10 mouse cellular contexts compared by ENCODE assay signal in genomic region chr2:84660253-84660652, GRCm38 (mm10). TPM values are rescaled to one million over a fixed set of nuclear protein-coding genes. Genes with fewer than 3 reads are reported as not detected.
DNase-seq lines count a peak whose midpoint lies in the region; ATAC-seq and TF ChIP-seq lines count a peak whose summit lies in the region.
"Had no signal": no experiment of that assay in that cellular context is flagged by ENCODE, and none has a peak within 500 bp of the region (broad histone marks: within the 10 kb centered on the region; RNA-seq: fewer than 3 reads in every experiment).

No protein-coding gene starts in this region.

- TF ChIP-seq EP300 in stomach, postnatal 0 days (optimal IDR thresholded peaks at IDR 0.05): no peak

- H3K36me3 ChIP-seq in liver, embryonic 16.5 days (ENCODE audit: control insufficient read depth, insufficient read depth): no peaks in the 10 kb centered on the region
- H3K36me3 ChIP-seq in stomach, postnatal 0 days (ENCODE audit: control insufficient read depth, insufficient read depth, low read length): no peaks in the 10 kb centered on the region
- H3K36me3 ChIP-seq: heart, embryonic 13.5 days had no signal

- no peak overlapping the region for H3K27ac ChIP-seq in liver, embryonic 16.5 days (ENCODE audit: low read length)
- no peak overlapping the region for H3K27ac ChIP-seq in stomach, postnatal 0 days (replicated peaks)
- H3K27ac ChIP-seq: heart, embryonic 13.5 days had no signal

- no peak overlapping the region for H3K4me2 ChIP-seq in liver, embryonic 16.5 days (ENCODE audit: low read depth, low read length)
- H3K4me2 ChIP-seq in stomach, postnatal 0 days (replicated peaks; ENCODE audit: low read depth): no peak overlapping the region
- H3K4me2 ChIP-seq: heart, embryonic 13.5 days had no signal

- 39% methylated on average over 3 of the region's 3 CpGs for WGBS in liver, embryonic 16.5 days (ENCODE audit: insufficient replicate concordance)
- 65% methylated on average over 3 of the region's 3 CpGs for WGBS in stomach, postnatal 0 days

- H3K9me3 ChIP-seq in liver, embryonic 16.5 days (replicated peaks; ENCODE audit: control insufficient read depth, low read length): no peaks in the 10 kb centered on the region
- H3K9me3 ChIP-seq in stomach, postnatal 0 days (ENCODE audit: control insufficient read depth, low read length): no peaks in the 10 kb centered on the region
- H3K9me3 ChIP-seq: heart, embryonic 13.5 days had no signal

- no peak overlapping the region for H3K9ac ChIP-seq in liver, embryonic 16.5 days (ENCODE audit: low read depth, low read length)
- H3K9ac ChIP-seq in stomach, postnatal 0 days (ENCODE audit: low read length): no peak overlapping the region
- H3K9ac ChIP-seq: heart, embryonic 13.5 days had no signal

- peak; percentile 28 to 59 for DNase-seq in adrenal gland, postnatal 36 days
- DNase-seq in adrenal gland, adult 8-10 months: no peak
- DNase-seq in right cerebral cortex, postnatal 14 days: peak; percentile 19
- DNase-seq in right cerebral cortex, postnatal 36 days (ENCODE audit: low spot score in 2 of 2): no peak
- peak; percentile 81 for DNase-seq in induced T-regulatory cell, adult 2 months (ENCODE audit: low read depth)
- peak; percentile 29 for DNase-seq in stomach, postnatal 0 days (ENCODE audit: low spot score)
- DNase-seq in cerebellum, adult 11-12 months: no peak

- H3K4me1 ChIP-seq in liver, embryonic 16.5 days (ENCODE audit: control insufficient read depth, low read depth, low read length): no peaks in the 10 kb centered on the region
- no peaks in the 10 kb centered on the region for H3K4me1 ChIP-seq in stomach, postnatal 0 days (replicated peaks; ENCODE audit: control insufficient read depth, insufficient read depth)
- H3K4me1 ChIP-seq: heart, embryonic 13.5 days had no signal

- TF ChIP-seq CTCF in stomach, postnatal 0 days (IDR thresholded peaks at IDR 0.05; ENCODE audit: low read depth): peak; percentile 82

- peak; percentile 84 for ATAC-seq in liver, embryonic 16.5 days (ENCODE audit: low read depth)
- peak; percentile 51; the same call in 1 of the 2 replicates for ATAC-seq in stomach, postnatal 0 days (ENCODE audit: low FRiP score, low TSS enrichment)

- no peaks in the 10 kb centered on the region for H3K27me3 ChIP-seq in liver, embryonic 16.5 days (ENCODE audit: control insufficient read depth, insufficient read depth, low read depth, low read length)
- no peaks in the 10 kb centered on the region for H3K27me3 ChIP-seq in stomach, postnatal 0 days (ENCODE audit: control insufficient read depth, insufficient read depth, low read length)
- H3K27me3 ChIP-seq: heart, embryonic 13.5 days had no signal

- H3K4me3 ChIP-seq in liver, embryonic 16.5 days (ENCODE audit: low read depth, low read length): no peak overlapping the region
- no peak overlapping the region for H3K4me3 ChIP-seq in stomach, postnatal 0 days (ENCODE audit: low read depth, low read length)
- H3K4me3 ChIP-seq: heart, embryonic 13.5 days had no signal

RNA-seq across cellular contexts. Expression of gene Btbd18, which starts 1.4 kb away (rescaled TPM):
- under 1 TPM in 1 of 2 experiments, not detected in 1; 0.10 TPM for total RNA-seq in adrenal gland, postnatal 36 days (2021)
- under 1 TPM in 2 of 4 experiments, not detected in 2; 0.10 to 0.12 TPM for total RNA-seq in adrenal gland, adult 8-10 months (2022)
- polyA plus RNA-seq in liver, embryonic 16.5 days (2015; fragmentation: Nextera tagmentation; extraction: Ambion mirVana): 0.04 TPM in 2 replicates
- 0.07 and 0.11 TPM in 2 replicates for polyA plus RNA-seq in stomach, postnatal 0 days (2015; fragmentation: Nextera tagmentation; extraction: Ambion mirVana)

RNA-seq across cellular contexts. Expression of gene Ctnnd1, which starts 9.7 kb away (rescaled TPM):
- total RNA-seq in adrenal gland, postnatal 36 days (2021): 100 to 1,000 TPM; 135 to 142 TPM
- 100 to 1,000 TPM; 125 to 161 (median 155) TPM for total RNA-seq in adrenal gland, adult 8-10 months (2022)
- 14.9 and 16.0 TPM in 2 replicates for polyA plus RNA-seq in liver, embryonic 16.5 days (2015; fragmentation: Nextera tagmentation; extraction: Ambion mirVana)
- 34.5 and 38.8 TPM in 2 replicates for polyA plus RNA-seq in stomach, postnatal 0 days (2015; fragmentation: Nextera tagmentation; extraction: Ambion mirVana)

RNA-seq across cellular contexts. Expression of gene Selenoh, which starts 10.3 kb away (rescaled TPM):
- 10 to 100 TPM; 27.2 to 47.4 TPM for total RNA-seq in adrenal gland, postnatal 36 days (2021)
- 10 to 100 TPM; 31.8 to 49.5 (median 35.8) TPM for total RNA-seq in adrenal gland, adult 8-10 months (2022)
- polyA plus RNA-seq in liver, embryonic 16.5 days (2015; fragmentation: Nextera tagmentation; extraction: Ambion mirVana): 66.4 and 73.3 TPM in 2 replicates
- 111 and 123 TPM in 2 replicates for polyA plus RNA-seq in stomach, postnatal 0 days (2015; fragmentation: Nextera tagmentation; extraction: Ambion mirVana)

RNA-seq across cellular contexts. Expression of gene Gm28635, which starts 17.6 kb away (rescaled TPM):
- total RNA-seq in adrenal gland, postnatal 36 days (2021): not detected
- not detected for total RNA-seq in adrenal gland, adult 8-10 months (2022)
- polyA plus RNA-seq in liver, embryonic 16.5 days (2015; fragmentation: Nextera tagmentation; extraction: Ambion mirVana): not detected in 2 replicates
- not detected in 2 replicates for polyA plus RNA-seq in stomach, postnatal 0 days (2015; fragmentation: Nextera tagmentation; extraction: Ambion mirVana)
- polyA plus RNA-seq: heart, embryonic 13.5 days; neural tube, embryonic 11.5 days had no signal

RNA-seq across cellular contexts. Expression of gene Med19, which starts 17.9 kb away (rescaled TPM):
- 10 to 100 TPM; 25.5 to 26.3 TPM for total RNA-seq in adrenal gland, postnatal 36 days (2021)
- total RNA-seq in adrenal gland, adult 8-10 months (2022): 10 to 100 TPM; 21.1 to 30.7 (median 26.0) TPM
- polyA plus RNA-seq in liver, embryonic 16.5 days (2015; fragmentation: Nextera tagmentation; extraction: Ambion mirVana): 17.1 TPM in 2 replicates
- 18.1 and 18.2 TPM in 2 replicates for polyA plus RNA-seq in stomach, postnatal 0 days (2015; fragmentation: Nextera tagmentation; extraction: Ambion mirVana)

Comparison
In these comparisons a context has a peak if more than half of its experiments do, and no peak if none do; other contexts are left out.
1. DNase-seq: peak in adrenal gland, postnatal 36 days (2 of 2), right cerebral cortex, postnatal 14 days (single experiment), induced T-regulatory cell, adult 2 months (single experiment) and stomach, postnatal 0 days (single experiment); none in adrenal gland, adult 8-10 months (single experiment), right cerebral cortex, postnatal 36 days (0 of 2) and cerebellum, adult 11-12 months (single experiment).